Mouse (Mus musculus) large intestine, adult 2 months (tissue): ENCODE measurements around the gene Polr2b. TPM values are rescaled to one million over a fixed set of nuclear protein-coding genes. Genes with fewer than 3 reads are reported as not detected.

Experiments used
- DNase-seq: peaks from one replicate; pipeline ENCODE4 v3.0.0-alpha.2; 2012; ENCODE audit warnings: low read depth, low spot score
- WGBS: fragments of 180-500 bp; shearing (Covaris S2); methylation state at CpG from one replicate; pipeline ENCODE4 v1.1.7; 2018; 5-methylcytosine and 5-hydroxymethylcytosine counted together
- polyA plus RNA-seq: library from polyadenylated mRNA; depleted of rRNA; stranded (reverse); fragments of >200 nt; gene quantifications from 2 replicates; pipeline ENCODE4 v1.2.3, GENCODE M21; 2012; rRNA removed

Polr2b gene
- polyA plus RNA-seq = 9.4 and 13.8 TPM in 2 replicates

- peak; percentile 94 for DNase-seq
- under 1% methylated on average over 85 of the region's 85 CpGs for WGBS
Observed at GRCm38 (mm10) chr5:77309924-77310772, at the start of gene Polr2b, which contains the start of gene Noa1. Gene Polr2b (plus strand): TSS chr5:77310147. Gene Noa1 (minus strand): TSS chr5:77310084.

GRCm38 (mm10) chr5:77261137-77261536 lies 48.8 kb upstream of the Polr2b start:
- WGBS = 91% methylated on average over 4 of the region's 4 CpGs
- DNase-seq = no peak

- no peak for DNase-seq
- WGBS = 94% methylated on average over 5 of the region's 5 CpGs
Observed at GRCm38 (mm10) chr5:77262105-77262504, 47.8 kb upstream of the Polr2b start.

GRCm38 (mm10) chr5:77265081-77265670 lies 44.8 kb upstream of the Polr2b start, which contains the start of gene Rest:
Gene Rest (plus strand): TSS chr5:77265491.
- DNase-seq = no peak
- WGBS = under 1% methylated on average over 77 of the region's 78 CpGs

GRCm38 (mm10) chr5:77265671-77266065 lies 44.3 kb upstream of the Polr2b start:
- DNase-seq = no peak
- WGBS = under 1% methylated on average over 52 of the region's 53 CpGs

- no peak for DNase-seq
- WGBS = under 1% methylated on average over 83 of the region's 87 CpGs
Observed at GRCm38 (mm10) chr5:77266066-77266885, 43.7 kb upstream of the Polr2b start.

GRCm38 (mm10) chr5:77266886-77267401 lies 43.0 kb upstream of the Polr2b start:
- DNase-seq = no peak
- WGBS = 3% methylated on average over 11 of the region's 11 CpGs

- WGBS = 75% methylated on average over 4 of the region's 4 CpGs
Observed at GRCm38 (mm10) chr5:77267441-77267840, 42.5 kb upstream of the Polr2b start.

GRCm38 (mm10) chr5:77267957-77268624 lies 41.9 kb upstream of the Polr2b start:
- no peak for DNase-seq
- WGBS = 97% methylated on average over 30 of the region's 30 CpGs

More at GRCm38 (mm10) chr5:77267441-77267840, 42.5 kb upstream of the Polr2b start:
- DNase-seq = no peak

- WGBS = 84% methylated on average over 8 of the region's 8 CpGs
- no peak for DNase-seq
Observed at GRCm38 (mm10) chr5:77269399-77269798, 40.5 kb upstream of the Polr2b start.

GRCm38 (mm10) chr5:77273151-77273550 lies 36.8 kb upstream of the Polr2b start:
- WGBS = 66% methylated on average over 7 of the region's 7 CpGs
- no peak for DNase-seq

- 92% methylated on average over 5 of the region's 5 CpGs for WGBS
- DNase-seq = no peak
Observed at GRCm38 (mm10) chr5:77275950-77276349, 34.0 kb upstream of the Polr2b start.

GRCm38 (mm10) chr5:77277204-77277603 lies 32.7 kb upstream of the Polr2b start:
- 87% methylated on average over 6 of the region's 6 CpGs for WGBS

GRCm38 (mm10) chr5:77281518-77282174 lies 28.3 kb upstream of the Polr2b start:
- WGBS = 80% methylated on average over 20 of the region's 20 CpGs
- DNase-seq = no peak

More at GRCm38 (mm10) chr5:77277204-77277603, 32.7 kb upstream of the Polr2b start:
- DNase-seq = no peak

- 82% methylated on average over 9 of the region's 9 CpGs for WGBS
- DNase-seq = no peak
Observed at GRCm38 (mm10) chr5:77282242-77282641, 27.7 kb upstream of the Polr2b start.

- no peak for DNase-seq
- 83% methylated on average over 7 of the region's 7 CpGs for WGBS
Observed at GRCm38 (mm10) chr5:77285685-77286084, 24.3 kb upstream of the Polr2b start.

GRCm38 (mm10) chr5:77286904-77287303 lies 23.0 kb upstream of the Polr2b start:
- DNase-seq = no peak
- WGBS = 92% methylated on average over 5 of the region's 5 CpGs

GRCm38 (mm10) chr5:77287901-77288300 lies 22.0 kb upstream of the Polr2b start:
- no peak for DNase-seq
- 78% methylated on average over 6 of the region's 6 CpGs for WGBS

- 77% methylated on average over 8 of the region's 8 CpGs for WGBS
- DNase-seq = no peak
Observed at GRCm38 (mm10) chr5:77289686-77290085, 20.3 kb upstream of the Polr2b start.
